In genomic region chr6:125425205-125426090, GRCm38 (mm10) we compare ENCODE assay signal across 8 mouse cellular contexts. TPM values are rescaled to one million over a fixed set of nuclear protein-coding genes. Genes with fewer than 3 reads are reported as not detected.
DNase-seq lines count a peak whose midpoint lies in the region; ATAC-seq and TF ChIP-seq lines count a peak whose summit lies in the region.
"Had no signal": no experiment of that assay in that cellular context is flagged by ENCODE, and none has a peak within 500 bp of the region (broad histone marks: within the 10 kb centered on the region; RNA-seq: fewer than 3 reads in every experiment).

No protein-coding gene starts in this region.

- peak overlapping the region; percentile 23; the same call in 1 of the 2 replicates for H3K4me2 ChIP-seq in liver, embryonic 13.5 days
- no peak overlapping the region for H3K4me2 ChIP-seq in hindbrain, embryonic 13.5 days

- H3K36me3 ChIP-seq in thymus, adult 2 months (ENCODE audit: control insufficient read depth, insufficient read depth, low read length), result no peaks in the 10 kb centered on the region
- H3K36me3 ChIP-seq in liver, embryonic 13.5 days, result no peaks in the 10 kb centered on the region
- H3K36me3 ChIP-seq in hindbrain, embryonic 13.5 days, result no peaks in the 10 kb centered on the region

- no peaks in the 10 kb centered on the region for H3K27me3 ChIP-seq in thymus, adult 2 months (ENCODE audit: control insufficient read depth, insufficient read depth, low read length)
- no peaks in the 10 kb centered on the region for H3K27me3 ChIP-seq in liver, embryonic 13.5 days
- peaks cover 12% of the 10 kb centered on the region; the same call in 1 of the 2 replicates for H3K27me3 ChIP-seq in hindbrain, embryonic 13.5 days

- peak; percentile 40 for ATAC-seq in activated CD4-positive, CD25-positive, alpha-beta regulatory T cell, adult 4 months
- ATAC-seq in liver, embryonic 13.5 days (ENCODE audit: low read depth), result no peak
- ATAC-seq in hindbrain, embryonic 13.5 days (ENCODE audit: low FRiP score), result no peak

- H3K27ac ChIP-seq in thymus, adult 2 months (ENCODE audit: control insufficient read depth, insufficient read depth, low read length), result no peak overlapping the region
- H3K27ac ChIP-seq in liver, embryonic 13.5 days, result no peak overlapping the region
- H3K27ac ChIP-seq in hindbrain, embryonic 13.5 days, result no peak overlapping the region

- no peak overlapping the region for H3K9ac ChIP-seq in liver, embryonic 13.5 days
- H3K9ac ChIP-seq in hindbrain, embryonic 13.5 days, result no peak overlapping the region

- no peaks in the 10 kb centered on the region for H3K9me3 ChIP-seq in liver, embryonic 13.5 days (replicated peaks)
- H3K9me3 ChIP-seq in hindbrain, embryonic 13.5 days, result no peaks in the 10 kb centered on the region

- TF ChIP-seq POLR2A in thymus, adult 2 months (IDR thresholded peaks at IDR 0.05; ENCODE audit: control insufficient read depth, extremely low read depth, insufficient read depth, low read length, poor library complexity), result no peak

- intact Hi-C loops in gastrocnemius, postnatal 14 days (cut with DNase I; ENCODE audit: low total_unique reads), result no loop called here

- no peak overlapping the region for H3K4me3 ChIP-seq in thymus, adult 2 months (ENCODE audit: control insufficient read depth, insufficient read depth, low read length)
- no peak overlapping the region for H3K4me3 ChIP-seq in liver, embryonic 13.5 days (replicated peaks)
- no peak overlapping the region for H3K4me3 ChIP-seq in hindbrain, embryonic 13.5 days

- peaks cover 22% of the 10 kb centered on the region for H3K4me1 ChIP-seq in thymus, adult 2 months (replicated peaks; ENCODE audit: control insufficient read depth, insufficient read depth, low read length)
- peaks cover 44% of the 10 kb centered on the region for H3K4me1 ChIP-seq in liver, embryonic 13.5 days (replicated peaks)
- H3K4me1 ChIP-seq in hindbrain, embryonic 13.5 days (replicated peaks), result peaks cover 15% of the 10 kb centered on the region

- peak; percentile 6 for DNase-seq in thymus, adult 2 months
- DNase-seq in thymus, adult 18-20 months, result no peak
- no peak for DNase-seq in liver, embryonic 13.5 days
- DNase-seq in cerebellum, adult 11-12 months, result no peak
- no peak for DNase-seq in gastrocnemius, postnatal 14 days

- no peak for TF ChIP-seq CTCF in thymus, adult 2 months (IDR thresholded peaks at IDR 0.05; ENCODE audit: borderline replicate concordance, control insufficient read depth, extremely low read depth, insufficient read depth, low read length, poor library complexity)

- 16% methylated on average over 15 of the region's 15 CpGs for WGBS in thymus, adult 2 months
- WGBS in liver, embryonic 13.5 days (ENCODE audit: insufficient replicate concordance), result 35% methylated on average over 15 of the region's 15 CpGs
- 57% methylated on average over 15 of the region's 15 CpGs for WGBS in hindbrain, embryonic 13.5 days

RNA-seq across cellular contexts. Expression of gene Plekhg6, which starts 44.9 kb away (rescaled TPM):
- 2.4 and 2.5 TPM in 2 replicates for polyA plus RNA-seq in thymus, adult 2 months (2012; rRNA removed)
- not detected for polyA plus RNA-seq in activated CD4-positive, CD25-positive, alpha-beta regulatory T cell, adult 4 months (2017; shearing (Covaris generic))
- 0.31 and 0.56 TPM in 2 replicates for polyA plus RNA-seq in liver, embryonic 13.5 days (2015; fragmentation: Nextera tagmentation; extraction: Ambion mirVana)
- polyA plus RNA-seq in hindbrain, embryonic 13.5 days (2015; fragmentation: Nextera tagmentation; extraction: Ambion mirVana), result 0.12 TPM in 2 replicates
- total RNA-seq in gastrocnemius, postnatal 14 days (2021), result not detected
- total RNA-seq: layer of hippocampus, postnatal 25 days had no signal
